Mouse (Mus musculus) midbrain, embryonic 11.5 days (tissue): ENCODE measurements at regions not wholly inside any gene's neighbourhood (a gene's known extent, or its start where the extent isn't known, plus 50 kb on each side); places are given as distances from the start of the nearest gene placed in this dataset.

ENCODE experiments used
- ATAC-seq: fragments of 200-750 bp; cut with Nextera tagmentation; 2 replicates; pipeline ENCODE4 v1.8.0; 2017; ENCODE audit warnings: moderate TSS enrichment, moderate library complexity; ENCODE audit not compliant: low FRiP score
- DNase-seq: peaks from one replicate; pipeline ENCODE4 v3.0.0; 2015; ENCODE audit warnings: low spot score; ENCODE audit errors: missing footprints
- H3K27ac ChIP-seq: fragments of 300-500 bp; sonication (generic); 2 replicates; pipeline ENCODE4 v1.5.1; 2014; ENCODE audit warnings: low read depth, low read length
- H3K27me3 ChIP-seq: fragments of 300-500 bp; sonication (generic); 2 replicates; pipeline ENCODE4 v1.6.1; 2014; ENCODE audit warnings: mild to moderate bottlenecking, low read length, moderate library complexity, mixed read lengths; ENCODE audit not compliant: control insufficient read depth, insufficient read depth
- H3K36me3 ChIP-seq: fragments of 300-500 bp; sonication (generic); 2 replicates; pipeline ENCODE4 v1.6.1; 2014; ENCODE audit warnings: mild to moderate bottlenecking, low read length, moderate library complexity, mixed read lengths; ENCODE audit not compliant: control insufficient read depth, insufficient read depth
- H3K4me1 ChIP-seq: fragments of 300-500 bp; sonication (generic); 2 replicates; pipeline ENCODE4 v1.6.1; 2014; ENCODE audit warnings: low read length; ENCODE audit not compliant: control insufficient read depth, insufficient read depth
- H3K4me2 ChIP-seq: fragments of 300-500 bp; sonication (generic); 2 replicates; pipeline ENCODE4 v1.6.1; 2014; ENCODE audit warnings: mild to moderate bottlenecking, moderate library complexity
- H3K4me3 ChIP-seq: fragments of 300-500 bp; sonication (generic); 2 replicates; pipeline ENCODE4 v1.5.1; 2014; ENCODE audit warnings: low read depth, low read length
- H3K9ac ChIP-seq: fragments of 300-500 bp; sonication (generic); 2 replicates; pipeline ENCODE4 v1.6.1; 2014; ENCODE audit warnings: low read length
- H3K9me3 ChIP-seq: fragments of 300-500 bp; sonication (generic); 2 replicates; pipeline ENCODE4 v1.6.1; 2016; ENCODE audit warnings: low read length; ENCODE audit not compliant: control insufficient read depth
- whole genome bisulfite sequencing: fragments of 180-500 bp; shearing (Covaris S2); extraction: QIAGEN DNeasy Blood & Tissue Kit; methylation state at CpG from one replicate; pipeline ENCODE4 v1.1.7; 2014; 5-methylcytosine and 5-hydroxymethylcytosine counted together

DNA sequence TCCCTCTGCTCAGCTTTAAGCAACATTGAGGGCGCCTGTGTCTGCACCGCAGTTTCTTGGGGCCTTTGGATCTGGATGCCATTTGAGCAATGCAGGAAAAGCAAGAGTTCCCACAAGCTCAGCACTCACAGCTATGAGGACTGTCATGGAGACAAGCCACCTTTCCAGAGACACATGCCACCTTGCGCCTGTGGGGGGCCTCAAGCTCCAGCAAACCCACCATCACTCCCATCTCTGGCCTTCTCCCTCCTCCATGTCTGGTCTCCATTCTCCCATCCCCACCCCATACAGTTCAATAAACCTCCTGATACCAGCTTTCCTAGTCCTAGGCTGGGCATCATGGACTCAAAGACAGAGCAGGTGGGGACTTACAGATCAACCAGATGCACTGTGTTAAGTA lies 97.8 kb downstream of the Wdr11 start:
- ATAC-seq (no peak), DNase-seq (no peak)
- no peaks in the 10 kb centered on the region for H3K9me3 ChIP-seq
- no peaks in the 10 kb centered on the region for H3K4me1 ChIP-seq
- H3K27me3 ChIP-seq = no peaks in the 10 kb centered on the region
- no peak overlapping the region for H3K4me2 ChIP-seq
- no peak overlapping the region for H3K9ac ChIP-seq
- WGBS = 91% methylated on average over 3 of the region's 3 CpGs
- no peak overlapping the region for H3K4me3 ChIP-seq
- H3K27ac ChIP-seq = no peak overlapping the region
- no peaks in the 10 kb centered on the region for H3K36me3 ChIP-seq

- WGBS = 83% methylated on average over 6 of the region's 6 CpGs
- H3K4me2 ChIP-seq = no peak overlapping the region
- DNase-seq (no peak), ATAC-seq (no peak)
- no peaks in the 10 kb centered on the region for H3K27me3 ChIP-seq
- no peaks in the 10 kb centered on the region for H3K36me3 ChIP-seq
- H3K9ac ChIP-seq = no peak overlapping the region
- H3K4me1 ChIP-seq = no peaks in the 10 kb centered on the region
- H3K9me3 ChIP-seq = no peaks in the 10 kb centered on the region; the same call in 1 of the 2 replicates
- no peak overlapping the region for H3K4me3 ChIP-seq
- H3K27ac ChIP-seq = no peak overlapping the region
These were observed 99.2 kb downstream of the Wdr11 start for GRCm38 (mm10) chr7:129690868-129691267.

- WGBS = 50% methylated on average over 3 of the region's 3 CpGs
- Histone ChIP-seq H3K4me3 (no peak overlapping the region), H3K27ac (no peak overlapping the region), H3K4me2 (no peak overlapping the region), H3K27me3 (no peaks in the 10 kb centered on the region), H3K9me3 (no peaks in the 10 kb centered on the region; the same call in 1 of the 2 replicates), H3K9ac (no peak overlapping the region), H3K36me3 (no peaks in the 10 kb centered on the region), H3K4me1 (no peaks in the 10 kb centered on the region)
- ATAC-seq (no peak), DNase-seq (peak; percentile 87)
These were observed 100.0 kb downstream of the Wdr11 start for GRCm38 (mm10) chr7:129691619-129692071.

- 91% methylated on average over 9 of the region's 9 CpGs for WGBS
- no peak overlapping the region for H3K9ac ChIP-seq
- DNase-seq (no peak), ATAC-seq (no peak)
- H3K9me3 ChIP-seq = no peaks in the 10 kb centered on the region; the same call in 1 of the 2 replicates
- H3K4me3 ChIP-seq = no peak overlapping the region
- H3K4me2 ChIP-seq = no peak overlapping the region
- H3K4me1 ChIP-seq = no peaks in the 10 kb centered on the region
- no peak overlapping the region for H3K27ac ChIP-seq
- no peaks in the 10 kb centered on the region for H3K27me3 ChIP-seq
- H3K36me3 ChIP-seq = no peaks in the 10 kb centered on the region
These were observed 102.0 kb downstream of the Wdr11 start for GRCm38 (mm10) chr7:129693635-129694034.

DNA sequence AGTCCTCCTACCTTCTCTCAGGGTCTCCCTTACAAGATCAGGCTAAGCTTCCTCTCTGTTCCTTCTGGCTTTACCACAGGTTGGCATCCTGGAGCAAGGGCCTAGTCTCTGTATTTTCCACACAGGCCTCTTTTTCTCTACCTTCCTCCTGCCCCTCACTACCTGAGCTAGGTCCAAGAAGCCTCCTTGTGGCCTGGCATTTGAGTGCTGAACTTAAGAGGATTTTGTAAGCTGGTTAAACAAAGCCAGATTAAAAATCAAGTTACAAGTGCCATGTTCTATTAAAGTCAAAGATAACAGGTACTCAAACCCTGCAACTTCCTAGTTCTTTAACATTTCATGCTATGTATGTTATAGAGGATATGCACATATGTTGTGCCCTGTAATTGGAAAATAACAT lies 102.5 kb downstream of the Wdr11 start:
- Histone ChIP-seq H3K9me3 (no peaks in the 10 kb centered on the region; the same call in 1 of the 2 replicates), H3K4me3 (no peak overlapping the region), H3K36me3 (no peaks in the 10 kb centered on the region), H3K27me3 (no peaks in the 10 kb centered on the region), H3K9ac (no peak overlapping the region), H3K4me1 (no peaks in the 10 kb centered on the region), H3K27ac (no peak overlapping the region), H3K4me2 (no peak overlapping the region)
- DNase-seq (no peak), ATAC-seq (no peak)

DNA sequence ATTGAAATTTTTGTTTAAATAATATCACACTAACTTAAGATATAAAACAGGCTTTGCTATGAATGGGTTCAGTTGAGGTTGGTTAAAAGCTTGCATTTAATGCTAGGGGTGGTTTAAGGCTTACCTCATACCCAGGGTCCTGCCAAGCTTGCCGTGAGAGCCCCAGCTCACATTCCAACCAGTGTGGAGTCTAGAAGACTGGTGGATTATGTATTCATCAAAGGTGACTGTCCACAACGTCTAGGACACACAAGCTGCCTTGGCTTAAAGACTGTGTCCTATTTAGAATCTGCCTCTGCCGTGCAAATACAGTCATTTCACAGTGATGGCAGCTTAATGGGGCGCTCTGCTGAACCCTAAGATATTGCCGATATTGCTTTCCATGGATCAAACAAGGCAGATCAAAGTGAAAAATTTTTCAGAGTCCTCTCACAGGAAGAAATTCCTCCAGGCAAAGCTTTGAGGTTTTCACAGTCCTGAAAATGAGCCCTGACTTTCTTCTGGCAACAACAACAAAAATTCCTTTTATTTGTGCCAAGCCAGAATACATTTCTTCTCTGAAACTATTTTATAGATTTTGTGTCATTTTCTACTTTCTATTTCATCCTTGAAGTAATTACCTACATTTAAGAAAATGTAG lies 108.4 kb downstream of the Wdr11 start:
- DNase-seq = no peak
- Histone ChIP-seq H3K4me3 (no peak overlapping the region), H3K4me1 (no peaks in the 10 kb centered on the region), H3K27me3 (no peaks in the 10 kb centered on the region), H3K4me2 (no peak overlapping the region), H3K9me3 (no peaks in the 10 kb centered on the region; the same call in 1 of the 2 replicates), H3K9ac (no peak overlapping the region), H3K27ac (no peak overlapping the region), H3K36me3 (no peaks in the 10 kb centered on the region)
- no peak for ATAC-seq
- 77% methylated on average over 5 of the region's 5 CpGs for WGBS

GRCm38 (mm10) chr7:129727559-129727958 lies 135.9 kb downstream of the Wdr11 start:
- no peaks in the 10 kb centered on the region for H3K36me3 ChIP-seq
- H3K4me2 ChIP-seq = no peak overlapping the region
- no peak for ATAC-seq
- no peaks in the 10 kb centered on the region for H3K4me1 ChIP-seq
- no peak for DNase-seq
- H3K4me3 ChIP-seq = no peak overlapping the region
- H3K27ac ChIP-seq = no peak overlapping the region
- H3K9ac ChIP-seq = no peak overlapping the region
- 90% methylated on average over 6 of the region's 6 CpGs for WGBS
- no peaks in the 10 kb centered on the region for H3K9me3 ChIP-seq
- H3K27me3 ChIP-seq = no peaks in the 10 kb centered on the region

- Histone ChIP-seq H3K27ac (no peak overlapping the region), H3K27me3 (no peaks in the 10 kb centered on the region), H3K9ac (no peak overlapping the region), H3K4me3 (no peak overlapping the region), H3K36me3 (no peaks in the 10 kb centered on the region), H3K4me1 (no peaks in the 10 kb centered on the region), H3K4me2 (no peak overlapping the region), H3K9me3 (no peaks in the 10 kb centered on the region)
- DNase-seq = no peak
- no peak for ATAC-seq
- WGBS = 85% methylated on average over 11 of the region's 11 CpGs
These were observed 138.1 kb downstream of the Wdr11 start for GRCm38 (mm10) chr7:129729709-129730238.

- Histone ChIP-seq H3K36me3 (no peaks in the 10 kb centered on the region), H3K27ac (no peak overlapping the region), H3K9ac (no peak overlapping the region), H3K4me1 (no peaks in the 10 kb centered on the region), H3K9me3 (no peaks in the 10 kb centered on the region), H3K4me3 (no peak overlapping the region), H3K4me2 (no peak overlapping the region), H3K27me3 (no peaks in the 10 kb centered on the region)
- ATAC-seq = no peak
- no peak for DNase-seq
- 69% methylated on average over 7 of the region's 7 CpGs for WGBS
These were observed 139.2 kb downstream of the Wdr11 start for GRCm38 (mm10) chr7:129730785-129731352.
